Comparison of ENCODE assay signal across 14 mouse cellular contexts in the genomic region with DNA sequence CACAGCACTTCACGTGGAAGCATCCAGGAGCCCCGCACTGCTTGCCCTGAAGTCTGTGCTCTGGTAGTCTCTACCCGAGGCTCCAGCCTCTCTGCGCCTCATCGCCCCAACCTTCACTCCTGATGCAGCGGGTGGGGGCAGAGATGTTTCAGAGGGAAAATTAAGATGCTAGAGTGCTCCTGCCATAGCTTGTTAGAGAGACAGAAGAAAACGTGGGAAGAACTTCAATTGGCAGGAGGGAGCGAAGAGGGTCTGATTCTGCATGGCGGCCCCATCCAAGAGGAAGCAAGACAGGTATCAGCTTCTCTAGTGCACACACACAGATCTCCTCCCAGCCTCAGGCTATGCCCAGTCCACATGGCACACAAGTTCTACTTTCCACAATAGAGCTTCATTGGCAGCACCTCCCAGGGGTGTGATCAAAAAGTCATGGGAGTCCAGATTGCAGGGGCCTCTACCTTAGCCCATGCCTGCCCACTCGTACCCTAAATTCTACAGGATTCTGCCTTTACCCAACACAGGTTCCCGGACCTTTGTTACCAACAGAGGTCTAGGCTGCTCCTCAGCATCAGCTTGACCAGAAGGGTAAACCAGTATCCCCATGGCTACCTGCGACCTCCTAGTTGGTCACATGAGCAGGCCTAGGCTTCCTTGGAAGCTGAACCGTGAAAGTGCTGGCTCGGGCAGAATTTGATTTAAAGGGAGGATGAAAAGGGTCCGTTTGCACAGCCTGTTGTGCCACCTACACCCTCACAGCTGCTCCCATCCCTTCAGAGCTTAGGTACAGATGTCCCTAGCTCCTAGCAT. TPM values are rescaled to one million over a fixed set of nuclear protein-coding genes. Genes with fewer than 3 reads are reported as not detected.
DNase-seq lines count a peak whose midpoint lies in the region; ATAC-seq and TF ChIP-seq lines count a peak whose summit lies in the region.
"Had no signal": no experiment of that assay in that cellular context is flagged by ENCODE, and none has a peak within 500 bp of the region (broad histone marks: within the 10 kb centered on the region; RNA-seq: fewer than 3 reads in every experiment).

No protein-coding gene starts in this region.

- WGBS in midbrain, embryonic 10.5 days, result 73% methylated on average over 15 of the region's 15 CpGs
- WGBS in midbrain, embryonic 11.5 days, result 67% methylated on average over 15 of the region's 15 CpGs
- WGBS in hindbrain, embryonic 11.5 days, result 70% methylated on average over 15 of the region's 15 CpGs
- WGBS in stomach, postnatal 0 days, result 74% methylated on average over 15 of the region's 15 CpGs

- peaks cover 29% of the 10 kb centered on the region for H3K27me3 ChIP-seq in midbrain, embryonic 10.5 days (ENCODE audit: low read depth, poor library complexity, severe bottlenecking)
- no peaks in the 10 kb centered on the region for H3K27me3 ChIP-seq in midbrain, embryonic 11.5 days (ENCODE audit: control insufficient read depth, insufficient read depth, low read length)
- peaks cover 7% of the 10 kb centered on the region; the same call in 1 of the 2 replicates for H3K27me3 ChIP-seq in hindbrain, embryonic 11.5 days (ENCODE audit: control insufficient read depth, insufficient read depth, low read length)
- peaks cover 23% of the 10 kb centered on the region; the same call in 1 of the 2 replicates for H3K27me3 ChIP-seq in stomach, postnatal 0 days (ENCODE audit: control insufficient read depth, insufficient read depth, low read length)

- H3K36me3 ChIP-seq in midbrain, embryonic 10.5 days, result peaks cover 13% of the 10 kb centered on the region
- no peaks in the 10 kb centered on the region for H3K36me3 ChIP-seq in midbrain, embryonic 11.5 days (ENCODE audit: control insufficient read depth, insufficient read depth, low read length)
- H3K36me3 ChIP-seq in hindbrain, embryonic 11.5 days (ENCODE audit: control insufficient read depth, insufficient read depth, low read length), result no peaks in the 10 kb centered on the region
- no peaks in the 10 kb centered on the region for H3K36me3 ChIP-seq in stomach, postnatal 0 days (ENCODE audit: control insufficient read depth, insufficient read depth, low read length)
- H3K36me3 ChIP-seq: heart, embryonic 13.5 days; intestine, embryonic 15.5 days; liver, embryonic 15.5 days had no signal

- TF ChIP-seq CTCF in left cerebral cortex, adult 2 months (IDR thresholded peaks at IDR 0.05), result no peak
- TF ChIP-seq CTCF in stomach, postnatal 0 days (IDR thresholded peaks at IDR 0.05; ENCODE audit: low read depth), result no peak

- H3K9ac ChIP-seq in midbrain, embryonic 11.5 days (ENCODE audit: low read length), result no peak overlapping the region
- H3K9ac ChIP-seq in hindbrain, embryonic 11.5 days (ENCODE audit: low read depth, low read length), result no peak overlapping the region
- no peak overlapping the region for H3K9ac ChIP-seq in stomach, postnatal 0 days (ENCODE audit: low read length)
- H3K9ac ChIP-seq: heart, embryonic 13.5 days; intestine, embryonic 15.5 days; liver, embryonic 15.5 days had no signal

- H3K9me3 ChIP-seq in midbrain, embryonic 10.5 days (replicated peaks), result no peaks in the 10 kb centered on the region
- H3K9me3 ChIP-seq in midbrain, embryonic 11.5 days (ENCODE audit: control insufficient read depth, low read length), result no peaks in the 10 kb centered on the region
- H3K9me3 ChIP-seq in hindbrain, embryonic 11.5 days (ENCODE audit: control insufficient read depth, low read length), result no peaks in the 10 kb centered on the region
- H3K9me3 ChIP-seq in stomach, postnatal 0 days (ENCODE audit: control insufficient read depth, low read length), result no peaks in the 10 kb centered on the region
- H3K9me3 ChIP-seq: heart, embryonic 13.5 days; intestine, embryonic 15.5 days; liver, embryonic 15.5 days had no signal

- no peak for TF ChIP-seq EP300 in stomach, postnatal 0 days (optimal IDR thresholded peaks at IDR 0.05)

- no peak for ATAC-seq in midbrain, embryonic 11.5 days (ENCODE audit: low FRiP score)
- ATAC-seq in hindbrain, embryonic 11.5 days (ENCODE audit: low FRiP score), result no peak
- no peak for ATAC-seq in stomach, postnatal 0 days (ENCODE audit: low FRiP score, low TSS enrichment)
- ATAC-seq: intestine, embryonic 15.5 days had no signal

- peaks cover 45% of the 10 kb centered on the region for H3K4me1 ChIP-seq in midbrain, embryonic 10.5 days
- H3K4me1 ChIP-seq in midbrain, embryonic 11.5 days (ENCODE audit: control insufficient read depth, insufficient read depth, low read length), result peaks cover 18% of the 10 kb centered on the region
- peaks cover 7% of the 10 kb centered on the region for H3K4me1 ChIP-seq in hindbrain, embryonic 11.5 days (replicated peaks; ENCODE audit: control insufficient read depth, insufficient read depth, low read length)
- peaks cover 8% of the 10 kb centered on the region; the same call in 1 of the 2 replicates for H3K4me1 ChIP-seq in stomach, postnatal 0 days (replicated peaks; ENCODE audit: control insufficient read depth, insufficient read depth)

- no peak overlapping the region for H3K4me2 ChIP-seq in midbrain, embryonic 11.5 days
- no peak overlapping the region for H3K4me2 ChIP-seq in hindbrain, embryonic 11.5 days (replicated peaks; ENCODE audit: low read depth, low read length)
- no peak overlapping the region for H3K4me2 ChIP-seq in stomach, postnatal 0 days (replicated peaks; ENCODE audit: low read depth)
- H3K4me2 ChIP-seq: heart, embryonic 13.5 days; intestine, embryonic 15.5 days; liver, embryonic 15.5 days had no signal

- peak overlapping the region; percentile 39; the same call in 1 of the 2 replicates for H3K27ac ChIP-seq in midbrain, embryonic 10.5 days (replicated peaks)
- no peak overlapping the region for H3K27ac ChIP-seq in midbrain, embryonic 11.5 days (ENCODE audit: low read depth, low read length)
- 0 out of 2 replicates have a peak overlapping the region, but pooled peaks have one; percentile 30 for H3K27ac ChIP-seq in hindbrain, embryonic 11.5 days (ENCODE audit: low read depth, low read length)
- peak overlapping the region; percentile 99 for H3K27ac ChIP-seq in left cerebral cortex, adult 2 months
- no peak overlapping the region for H3K27ac ChIP-seq in stomach, postnatal 0 days (replicated peaks)
- H3K27ac ChIP-seq: heart, embryonic 13.5 days; intestine, embryonic 15.5 days; liver, embryonic 15.5 days had no signal

- no peak for DNase-seq in midbrain, embryonic 10.5 days (ENCODE audit: low spot score)
- no peak for DNase-seq in midbrain, embryonic 11.5 days (ENCODE audit: low spot score, missing footprints)
- no peak for DNase-seq in hindbrain, embryonic 11.5 days (ENCODE audit: low spot score)
- peak in 1 of 2 experiments; percentile 47 for DNase-seq in left cerebral cortex, adult 2 months (ENCODE audit: extremely low spot score in 1 of 2, low spot score in 2 of 2)
- peak; percentile 64 to 72 for DNase-seq in right cerebral cortex, postnatal 10 days (ENCODE audit: low spot score in 2 of 2)
- DNase-seq in stomach, postnatal 0 days (ENCODE audit: low spot score), result no peak
- no peak for DNase-seq in gastrocnemius, postnatal 36 days
- no peak for DNase-seq in embryo, embryonic 9.5 days (ENCODE audit: extremely low spot score)

- H3K4me3 ChIP-seq in midbrain, embryonic 10.5 days, result no peak overlapping the region
- no peak overlapping the region for H3K4me3 ChIP-seq in midbrain, embryonic 11.5 days (ENCODE audit: low read depth, low read length)
- H3K4me3 ChIP-seq in hindbrain, embryonic 11.5 days (ENCODE audit: low read depth, low read length), result no peak overlapping the region
- H3K4me3 ChIP-seq in left cerebral cortex, adult 2 months, result no peak overlapping the region
- no peak overlapping the region for H3K4me3 ChIP-seq in stomach, postnatal 0 days (ENCODE audit: low read depth, low read length)
- H3K4me3 ChIP-seq: heart, embryonic 13.5 days; intestine, embryonic 15.5 days; liver, embryonic 15.5 days had no signal

- intact Hi-C loops in left cerebral cortex, adult 2 months (cut with DNase I), result loop anchor here (5.0 to 10.0 kb wide), 3 partner anchors 90 to 312 kb away; partner anchors contain the start of genes Mrgbp and Ogfr
- intact Hi-C loops in gastrocnemius, postnatal 36 days (cut with DNase I), result no loop called here

RNA-seq across cellular contexts. Expression of gene Ythdf1, which starts 23.7 kb away (rescaled TPM):
- 51.9 and 61.4 TPM in 2 replicates for polyA plus RNA-seq in midbrain, embryonic 10.5 days (2016; fragmentation: Nextera tagmentation; extraction: Ambion mirVana)
- polyA plus RNA-seq in midbrain, embryonic 11.5 days (2014; fragmentation: Nextera tagmentation; extraction: Ambion mirVana), result 68.5 and 72.4 TPM in 2 replicates
- polyA plus RNA-seq in hindbrain, embryonic 11.5 days (2014; fragmentation: Nextera tagmentation; extraction: Ambion mirVana), result 57.3 and 69.4 TPM in 2 replicates
- 10 to 100 TPM; 50.5 to 60.8 TPM for total RNA-seq in left cerebral cortex, adult 2 months (2021)
- polyA plus RNA-seq in stomach, postnatal 0 days (2015; fragmentation: Nextera tagmentation; extraction: Ambion mirVana), result 26.2 and 27.6 TPM in 2 replicates
- 10 to 100 TPM; 33.5 to 37.3 TPM for total RNA-seq in gastrocnemius, postnatal 36 days (2021)

RNA-seq across cellular contexts. Expression of gene Birc7, which starts 31.8 kb away (rescaled TPM):
- polyA plus RNA-seq in midbrain, embryonic 10.5 days (2016; fragmentation: Nextera tagmentation; extraction: Ambion mirVana), result 0.48 and 0.56 TPM in 2 replicates
- 0.14 and 0.45 TPM in 2 replicates for polyA plus RNA-seq in midbrain, embryonic 11.5 days (2014; fragmentation: Nextera tagmentation; extraction: Ambion mirVana)
- polyA plus RNA-seq in hindbrain, embryonic 11.5 days (2014; fragmentation: Nextera tagmentation; extraction: Ambion mirVana), result 0.49 and 0.65 TPM in 2 replicates
- total RNA-seq in left cerebral cortex, adult 2 months (2021), result under 1 TPM in 1 of 2 experiments, not detected in 1; 0.23 TPM
- polyA plus RNA-seq in stomach, postnatal 0 days (2015; fragmentation: Nextera tagmentation; extraction: Ambion mirVana), result 0.06 and 0.11 TPM in 2 replicates
- not detected for total RNA-seq in gastrocnemius, postnatal 36 days (2021)
- total RNA-seq: left cerebral cortex, adult 8-10 months; megakaryocyte, adult 5-6 weeks had no signal
- polyA plus RNA-seq: intestine, embryonic 15.5 days; liver, embryonic 15.5 days; stomach, embryonic 14.5 days had no signal

RNA-seq across cellular contexts. Expression of gene Nkain4, which starts 57.5 kb away (rescaled TPM):
- polyA plus RNA-seq in midbrain, embryonic 10.5 days (2016; fragmentation: Nextera tagmentation; extraction: Ambion mirVana), result 43.7 and 59.7 TPM in 2 replicates
- polyA plus RNA-seq in midbrain, embryonic 11.5 days (2014; fragmentation: Nextera tagmentation; extraction: Ambion mirVana), result 63.2 and 63.6 TPM in 2 replicates
- polyA plus RNA-seq in hindbrain, embryonic 11.5 days (2014; fragmentation: Nextera tagmentation; extraction: Ambion mirVana), result 80.5 and 91.5 TPM in 2 replicates
- 10 to 100 TPM; 38.9 to 44.7 TPM for total RNA-seq in left cerebral cortex, adult 2 months (2021)
- 42.7 and 44.0 TPM in 2 replicates for polyA plus RNA-seq in stomach, postnatal 0 days (2015; fragmentation: Nextera tagmentation; extraction: Ambion mirVana)
- not detected for total RNA-seq in gastrocnemius, postnatal 36 days (2021)
- total RNA-seq: megakaryocyte, adult 5-6 weeks had no signal

Comparison
In these comparisons a context has a peak if more than half of its experiments do, and no peak if none do; other contexts are left out.
1. H3K27ac ChIP-seq: peak in midbrain, embryonic 10.5 days (single experiment), hindbrain, embryonic 11.5 days (single experiment) and left cerebral cortex, adult 2 months (single experiment); none in midbrain, embryonic 11.5 days (single experiment) and stomach, postnatal 0 days (single experiment).
2. DNase-seq: peak in right cerebral cortex, postnatal 10 days (2 of 2); none in midbrain, embryonic 10.5 days (single experiment), midbrain, embryonic 11.5 days (single experiment), hindbrain, embryonic 11.5 days (single experiment), stomach, postnatal 0 days (single experiment), gastrocnemius, postnatal 36 days (0 of 2) and embryo, embryonic 9.5 days (single experiment).